Mouse (Mus musculus): ENCODE results near the gene Sigirr. TPM values are rescaled to one million over a fixed set of nuclear protein-coding genes. Genes with fewer than 3 reads are reported as not detected.

Gene Sigirr
- polyA plus RNA-seq, 1 experiment from 2014 or later, result 2.1 TPM

- Histone ChIP-seq H3K27me3 (replicated peaks; ENCODE audit: control insufficient read depth, insufficient read depth, low read length) (no peaks in the 10 kb centered on the region), H3K9ac (replicated peaks; ENCODE audit: low read depth, low read length) (peak overlapping the region; percentile 91), H3K4me3 (replicated peaks; ENCODE audit: low read length) (peak overlapping the region; percentile 92), H3K36me3 (ENCODE audit: control insufficient read depth, insufficient read depth) (peaks cover 7% of the 10 kb centered on the region), H3K4me2 (ENCODE audit: low read length) (peak overlapping the region; percentile 88), H3K9me3 (ENCODE audit: control insufficient read depth, low read length) (no peaks in the 10 kb centered on the region), H3K4me1 (replicated peaks; ENCODE audit: control insufficient read depth, insufficient read depth, low read length) (peaks cover 18% of the 10 kb centered on the region), H3K27ac (ENCODE audit: low read length) (no peak overlapping the region)
- WGBS, result 61% methylated on average over 12 of the region's 12 CpGs
- ATAC-seq, result no peak
These were observed 31.8 kb upstream of the Sigirr start for GRCm38 (mm10) chr7:141131904-141132755.

GRCm38 (mm10) chr7:141131024-141131820 lies 30.9 kb upstream of the Sigirr start:
- H3K27me3 ChIP-seq (replicated peaks; ENCODE audit: control insufficient read depth, insufficient read depth, low read length), result no peaks in the 10 kb centered on the region
- peak overlapping the region; percentile 26; the same call in 1 of the 2 replicates for H3K27ac ChIP-seq (ENCODE audit: low read length)
- H3K4me2 ChIP-seq (ENCODE audit: low read length), result peak overlapping the region; percentile 88
- H3K9me3 ChIP-seq (ENCODE audit: control insufficient read depth, low read length), result no peaks in the 10 kb centered on the region
- WGBS, result under 1% methylated on average over 59 of the region's 59 CpGs
- H3K9ac ChIP-seq (replicated peaks; ENCODE audit: low read depth, low read length), result peak overlapping the region; percentile 91
- peak overlapping the region; percentile 92 for H3K4me3 ChIP-seq (replicated peaks; ENCODE audit: low read length)
- no peaks in the 10 kb centered on the region for H3K36me3 ChIP-seq (ENCODE audit: control insufficient read depth, insufficient read depth)
- peak; percentile 100 for ATAC-seq
- H3K4me1 ChIP-seq (replicated peaks; ENCODE audit: control insufficient read depth, insufficient read depth, low read length), result peaks cover 18% of the 10 kb centered on the region

DNA sequence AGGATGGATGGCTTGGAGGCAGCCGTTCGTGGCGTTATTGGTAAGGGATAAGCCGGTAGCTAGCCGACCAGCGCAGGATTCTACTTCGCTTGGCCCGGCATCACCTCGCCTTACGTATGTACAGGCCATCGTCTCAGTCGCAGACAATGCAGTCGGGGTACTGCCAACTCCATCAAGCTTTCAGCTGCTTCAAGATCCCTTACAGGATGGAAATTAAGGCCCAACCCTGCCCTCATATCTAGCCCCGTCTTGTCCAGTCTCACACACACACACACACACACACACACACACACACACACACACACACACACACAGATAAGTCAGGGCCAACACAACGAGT lies 23.1 kb upstream of the Sigirr start:
- Histone ChIP-seq H3K36me3 (ENCODE audit: control insufficient read depth, insufficient read depth) (no peaks in the 10 kb centered on the region), H3K9ac (replicated peaks; ENCODE audit: low read depth, low read length) (peak overlapping the region; percentile 76)
- ATAC-seq, result no peak

GRCm38 (mm10) chr7:141122689-141123516 lies 22.5 kb upstream of the Sigirr start:
- peak overlapping the region; percentile 50 for H3K4me3 ChIP-seq (replicated peaks; ENCODE audit: low read length)
- 2% methylated on average over 29 of the region's 29 CpGs for WGBS
- H3K4me2 ChIP-seq (ENCODE audit: low read length), result peak overlapping the region; percentile 62
- no peaks in the 10 kb centered on the region for H3K36me3 ChIP-seq (ENCODE audit: control insufficient read depth, insufficient read depth)
- H3K4me1 ChIP-seq (replicated peaks; ENCODE audit: control insufficient read depth, insufficient read depth, low read length), result 0 out of 2 replicates have a peak, but pooled peaks cover 2% of the 10 kb centered on the region
- no peaks in the 10 kb centered on the region for H3K9me3 ChIP-seq (ENCODE audit: control insufficient read depth, low read length)
- H3K9ac ChIP-seq (replicated peaks; ENCODE audit: low read depth, low read length), result peak overlapping the region; percentile 76
- peak; percentile 96 for ATAC-seq
- no peaks in the 10 kb centered on the region for H3K27me3 ChIP-seq (replicated peaks; ENCODE audit: control insufficient read depth, insufficient read depth, low read length)
- H3K27ac ChIP-seq (ENCODE audit: low read length), result peak overlapping the region; percentile 63

More for the DNA sequence above, 23.1 kb upstream of the Sigirr start:
- H3K27me3 ChIP-seq (replicated peaks; ENCODE audit: control insufficient read depth, insufficient read depth, low read length), result no peaks in the 10 kb centered on the region
- WGBS, result 2% methylated on average over 15 of the region's 15 CpGs
- 0 out of 2 replicates have a peak, but pooled peaks cover 2% of the 10 kb centered on the region for H3K4me1 ChIP-seq (replicated peaks; ENCODE audit: control insufficient read depth, insufficient read depth, low read length)
- H3K27ac ChIP-seq (ENCODE audit: low read length), result peak overlapping the region; percentile 63
- H3K9me3 ChIP-seq (ENCODE audit: control insufficient read depth, low read length), result no peaks in the 10 kb centered on the region
- H3K4me2 ChIP-seq (ENCODE audit: low read length), result peak overlapping the region; percentile 62
- H3K4me3 ChIP-seq (replicated peaks; ENCODE audit: low read length), result peak overlapping the region; percentile 50

- Histone ChIP-seq H3K9ac (replicated peaks; ENCODE audit: low read depth, low read length) (peak within 1 kb of the TSS; percentile 76), H3K36me3 (ENCODE audit: control insufficient read depth, insufficient read depth) (no peaks in the 10 kb centered on the region), H3K4me2 (ENCODE audit: low read length) (peak within 1 kb of the TSS; percentile 62), H3K9me3 (ENCODE audit: control insufficient read depth, low read length) (no peaks in the 10 kb centered on the region), H3K4me1 (replicated peaks; ENCODE audit: control insufficient read depth, insufficient read depth, low read length) (0 out of 2 replicates have a peak, but pooled peaks cover 2% of the 10 kb centered on the region), H3K27me3 (replicated peaks; ENCODE audit: control insufficient read depth, insufficient read depth, low read length) (peaks cover 3% of the 10 kb centered on the region; the same call in 1 of the 2 replicates), H3K27ac (ENCODE audit: low read length) (peak within 1 kb of the TSS; percentile 63), H3K4me3 (replicated peaks; ENCODE audit: low read length) (peak within 1 kb of the TSS; percentile 50)
- 56% methylated on average over 14 of the region's 14 CpGs for WGBS
- no peak for ATAC-seq
These were observed 21.9 kb upstream of the Sigirr start, which contains the start of gene Ptdss2 for GRCm38 (mm10) chr7:141122245-141122644. TSS of gene Ptdss2 (plus strand) at chr7:141122382.

GRCm38 (mm10) chr7:141121051-141121531 lies 20.7 kb upstream of the Sigirr start:
- Histone ChIP-seq H3K4me3 (replicated peaks; ENCODE audit: low read length) (no peak overlapping the region), H3K27me3 (replicated peaks; ENCODE audit: control insufficient read depth, insufficient read depth, low read length) (peaks cover 3% of the 10 kb centered on the region; the same call in 1 of the 2 replicates), H3K9ac (replicated peaks; ENCODE audit: low read depth, low read length) (no peak overlapping the region), H3K36me3 (ENCODE audit: control insufficient read depth, insufficient read depth) (no peaks in the 10 kb centered on the region), H3K27ac (ENCODE audit: low read length) (no peak overlapping the region), H3K9me3 (ENCODE audit: control insufficient read depth, low read length) (no peaks in the 10 kb centered on the region), H3K4me2 (ENCODE audit: low read length) (no peak overlapping the region), H3K4me1 (replicated peaks; ENCODE audit: control insufficient read depth, insufficient read depth, low read length) (0 out of 2 replicates have a peak, but pooled peaks cover 2% of the 10 kb centered on the region)
- 79% methylated on average over 5 of the region's 5 CpGs for WGBS
- no peak for ATAC-seq

DNA sequence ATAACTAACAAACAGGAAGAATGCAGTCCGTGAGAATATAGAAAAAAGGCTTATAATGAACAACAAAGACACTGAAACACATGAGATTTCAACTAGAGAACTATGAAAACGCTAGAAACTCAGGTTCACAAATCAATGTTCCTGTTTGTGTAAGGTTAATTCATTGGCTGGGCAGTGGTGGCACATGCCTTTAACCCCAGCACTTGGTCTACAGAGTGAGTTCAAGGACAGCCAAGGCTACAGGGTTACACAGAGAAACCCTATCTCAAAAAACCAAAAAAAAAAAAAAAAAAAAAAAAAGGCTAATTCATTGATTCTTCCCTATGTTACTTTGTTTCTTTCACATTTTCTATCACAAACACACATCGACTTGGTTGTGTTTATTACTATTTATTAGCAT lies 20.2 kb upstream of the Sigirr start:
- Histone ChIP-seq H3K9ac (replicated peaks; ENCODE audit: low read depth, low read length) (no peak overlapping the region), H3K36me3 (ENCODE audit: control insufficient read depth, insufficient read depth) (no peaks in the 10 kb centered on the region), H3K4me2 (ENCODE audit: low read length) (no peak overlapping the region), H3K27ac (ENCODE audit: low read length) (no peak overlapping the region), H3K9me3 (ENCODE audit: control insufficient read depth, low read length) (no peaks in the 10 kb centered on the region), H3K4me1 (replicated peaks; ENCODE audit: control insufficient read depth, insufficient read depth, low read length) (0 out of 2 replicates have a peak, but pooled peaks cover 2% of the 10 kb centered on the region), H3K4me3 (replicated peaks; ENCODE audit: low read length) (no peak overlapping the region), H3K27me3 (replicated peaks; ENCODE audit: control insufficient read depth, insufficient read depth, low read length) (peaks cover 3% of the 10 kb centered on the region; the same call in 1 of the 2 replicates)
- 91% methylated on average over 3 of the region's 3 CpGs for WGBS
- no peak for ATAC-seq

DNA sequence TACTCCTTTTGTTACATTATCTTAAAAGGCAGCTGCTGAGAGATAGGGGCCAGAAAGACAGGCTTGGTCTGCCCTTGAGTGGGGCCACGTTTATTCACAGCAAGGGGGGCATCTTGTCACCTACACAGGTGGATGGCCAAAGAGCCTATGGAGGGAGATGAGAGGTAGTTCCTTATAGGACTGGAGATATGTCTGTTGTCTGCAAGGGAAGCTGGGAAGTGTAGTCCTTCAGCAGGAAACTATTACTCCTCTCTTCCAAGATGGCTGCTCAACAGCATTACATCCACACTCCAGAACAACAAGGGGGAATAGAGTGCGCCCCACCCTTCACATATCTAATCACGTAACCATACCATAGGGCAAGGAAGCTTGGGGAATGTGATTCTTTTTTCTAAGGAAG lies 19.1 kb upstream of the Sigirr start:
- ATAC-seq, result no peak
- Histone ChIP-seq H3K9ac (replicated peaks; ENCODE audit: low read depth, low read length) (no peak overlapping the region), H3K4me3 (replicated peaks; ENCODE audit: low read length) (no peak overlapping the region), H3K27ac (ENCODE audit: low read length) (no peak overlapping the region), H3K4me1 (replicated peaks; ENCODE audit: control insufficient read depth, insufficient read depth, low read length) (0 out of 2 replicates have a peak, but pooled peaks cover 2% of the 10 kb centered on the region), H3K4me2 (ENCODE audit: low read length) (no peak overlapping the region), H3K9me3 (ENCODE audit: control insufficient read depth, low read length) (no peaks in the 10 kb centered on the region), H3K27me3 (replicated peaks; ENCODE audit: control insufficient read depth, insufficient read depth, low read length) (peaks cover 3% of the 10 kb centered on the region; the same call in 1 of the 2 replicates), H3K36me3 (ENCODE audit: control insufficient read depth, insufficient read depth) (no peaks in the 10 kb centered on the region)
- 77% methylated on average over 3 of the region's 3 CpGs for WGBS

Measured in forebrain, embryonic 16.5 days (tissue).